Mouse (Mus musculus): ENCODE measurements around the gene Gna13. TPM values are rescaled to one million over a fixed set of nuclear protein-coding genes. Genes with fewer than 3 reads are reported as not detected.
"Not testable (repeated sequence)": the region's sequence is repeated elsewhere in the genome, so short reads cannot be mapped to it uniquely, and the experiment has no call there.

The Gna13 gene
- polyA plus RNA-seq, 1 experiment from 2014 or later, result 21.8 TPM

DNA sequence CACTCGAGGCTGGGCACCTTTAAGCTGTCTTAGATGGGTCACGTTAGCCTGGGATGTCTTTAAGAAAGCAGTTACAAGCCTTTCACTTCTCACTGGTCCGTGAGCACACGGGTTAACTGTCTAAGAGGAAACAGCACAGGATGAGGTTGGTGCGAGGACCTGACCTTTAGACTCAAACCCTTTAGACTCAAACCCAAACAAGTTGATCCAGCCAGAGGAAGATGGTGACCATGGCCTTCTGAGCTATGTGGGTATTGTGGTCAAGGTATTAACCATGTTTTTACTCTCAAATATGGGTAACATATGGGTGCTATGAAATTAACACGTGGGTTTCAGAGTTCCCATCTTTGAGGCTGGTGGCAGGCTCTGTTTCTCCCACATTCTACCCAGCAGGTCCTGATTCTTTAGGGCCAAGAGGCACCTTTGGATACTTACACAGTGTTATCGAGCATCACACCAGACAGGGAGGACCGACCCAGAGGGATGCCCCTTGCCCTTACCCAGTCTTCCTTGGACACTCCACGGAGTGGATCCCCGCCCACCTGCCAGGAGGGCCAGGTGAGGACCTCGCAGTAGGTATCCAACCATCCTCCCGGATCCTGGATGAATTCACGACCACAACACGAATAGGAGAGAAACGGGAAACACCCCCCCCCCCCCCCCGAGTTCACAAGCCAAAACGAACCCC lies 31.8 kb upstream of the Gna13 start:
- 35% methylated on average over 17 of the region's 17 CpGs for WGBS
- DNase-seq (ENCODE audit: low spot score) (no peak), ATAC-seq (ENCODE audit: low FRiP score) (peak; percentile 62)
- Histone ChIP-seq H3K4me2 (replicated peaks) (peak overlapping the region; percentile 41), H3K4me3 (replicated peaks; ENCODE audit: low read length) (no peak overlapping the region), H3K9me3 (ENCODE audit: control insufficient read depth, low read length) (no peaks in the 10 kb centered on the region), H3K4me1 (replicated peaks; ENCODE audit: control insufficient read depth, insufficient read depth, low read length) (0 out of 2 replicates have a peak, but pooled peaks cover 8% of the 10 kb centered on the region), H3K27ac (no peak overlapping the region), H3K27me3 (ENCODE audit: control insufficient read depth, insufficient read depth, low read length) (no peaks in the 10 kb centered on the region), H3K9ac (no peak overlapping the region), H3K36me3 (replicated peaks; ENCODE audit: control insufficient read depth, insufficient read depth) (no peaks in the 10 kb centered on the region)

- DNase-seq (ENCODE audit: low spot score) (peak; percentile 92), ATAC-seq (ENCODE audit: low FRiP score) (peak; percentile 86)
- H3K4me1 ChIP-seq (replicated peaks; ENCODE audit: control insufficient read depth, insufficient read depth, low read length), result 0 out of 2 replicates have a peak, but pooled peaks cover 8% of the 10 kb centered on the region
- H3K36me3 ChIP-seq (replicated peaks; ENCODE audit: control insufficient read depth, insufficient read depth), result no peaks in the 10 kb centered on the region
- H3K4me3 ChIP-seq (replicated peaks; ENCODE audit: low read length), result no peak overlapping the region
- no peaks in the 10 kb centered on the region for H3K27me3 ChIP-seq (ENCODE audit: control insufficient read depth, insufficient read depth, low read length)
- H3K9ac ChIP-seq, result no peak overlapping the region
- no peaks in the 10 kb centered on the region for H3K9me3 ChIP-seq (ENCODE audit: control insufficient read depth, low read length)
- H3K4me2 ChIP-seq (replicated peaks), result peak overlapping the region; percentile 41
- WGBS, result 9% methylated on average over 6 of the region's 6 CpGs
- no peak overlapping the region for H3K27ac ChIP-seq
Observed at GRCm38 (mm10) chr11:109331424-109331824, 31.2 kb upstream of the Gna13 start.

GRCm38 (mm10) chr11:109332722-109333121 lies 29.9 kb upstream of the Gna13 start:
- Histone ChIP-seq H3K4me1 (replicated peaks; ENCODE audit: control insufficient read depth, insufficient read depth, low read length) (no peaks in the 10 kb centered on the region), H3K4me3 (replicated peaks; ENCODE audit: low read length) (no peak overlapping the region), H3K9ac (no peak overlapping the region), H3K36me3 (replicated peaks; ENCODE audit: control insufficient read depth, insufficient read depth) (no peaks in the 10 kb centered on the region), H3K27me3 (ENCODE audit: control insufficient read depth, insufficient read depth, low read length) (no peaks in the 10 kb centered on the region), H3K27ac (no peak overlapping the region), H3K9me3 (ENCODE audit: control insufficient read depth, low read length) (no peaks in the 10 kb centered on the region), H3K4me2 (replicated peaks) (no peak overlapping the region)
- no peak for ATAC-seq (ENCODE audit: low FRiP score)
- no peak for DNase-seq (ENCODE audit: low spot score)
- 82% methylated on average over 6 of the region's 6 CpGs for WGBS

DNA sequence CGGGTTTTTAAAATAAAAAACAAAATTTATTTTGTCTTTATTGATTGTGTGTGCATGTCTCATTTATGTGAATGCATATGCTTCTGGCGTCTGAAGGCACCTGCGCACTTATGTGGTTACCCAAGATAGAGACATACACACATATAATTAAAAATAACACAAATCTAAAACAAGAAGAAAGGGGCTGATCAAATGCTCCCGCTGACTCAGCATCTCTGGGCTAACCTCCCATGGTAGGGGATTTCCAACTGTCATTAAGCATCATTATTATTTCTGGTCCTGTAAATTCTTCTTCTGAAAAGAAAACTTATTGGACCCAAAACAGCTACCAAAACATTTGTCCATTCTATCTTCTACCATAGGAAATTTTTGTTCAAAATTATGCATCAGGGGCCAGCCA lies 27.9 kb upstream of the Gna13 start:
- Histone ChIP-seq H3K27me3 (ENCODE audit: control insufficient read depth, insufficient read depth, low read length) (no peaks in the 10 kb centered on the region), H3K4me1 (replicated peaks; ENCODE audit: control insufficient read depth, insufficient read depth, low read length) (no peaks in the 10 kb centered on the region), H3K9ac (no peak overlapping the region), H3K4me3 (replicated peaks; ENCODE audit: low read length) (no peak overlapping the region), H3K27ac (no peak overlapping the region), H3K36me3 (replicated peaks; ENCODE audit: control insufficient read depth, insufficient read depth) (no peaks in the 10 kb centered on the region), H3K4me2 (replicated peaks) (no peak overlapping the region), H3K9me3 (ENCODE audit: control insufficient read depth, low read length) (no peaks in the 10 kb centered on the region)
- no peak for DNase-seq (ENCODE audit: low spot score)
- no peak for ATAC-seq (ENCODE audit: low FRiP score)
- 94% methylated on average over 4 of the region's 4 CpGs for WGBS

DNA sequence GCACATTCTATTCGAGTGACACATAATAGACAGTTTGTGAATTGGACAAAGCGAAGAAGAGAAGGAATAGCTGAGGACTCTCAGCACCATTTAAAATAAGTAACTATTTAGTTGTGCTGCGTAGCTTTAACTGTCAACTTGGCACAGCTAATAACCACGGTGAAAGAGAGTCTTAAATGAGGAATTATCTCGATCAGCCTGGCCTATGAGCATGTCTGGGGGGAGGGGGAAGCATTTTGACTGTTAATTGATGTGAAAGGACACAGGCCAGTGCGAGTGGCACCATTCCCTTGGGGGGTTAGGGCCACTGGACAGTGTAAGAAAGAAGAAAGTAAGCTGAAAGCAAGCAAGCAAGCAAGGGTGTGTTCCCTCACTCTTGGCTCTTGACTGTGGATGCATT lies 26.7 kb upstream of the Gna13 start:
- no peaks in the 10 kb centered on the region for H3K9me3 ChIP-seq (ENCODE audit: control insufficient read depth, low read length)
- no peak for DNase-seq (ENCODE audit: low spot score)
- ATAC-seq (ENCODE audit: low FRiP score), result no peak
- H3K27ac ChIP-seq, result no peak overlapping the region
- no peaks in the 10 kb centered on the region for H3K27me3 ChIP-seq (ENCODE audit: control insufficient read depth, insufficient read depth, low read length)
- no peak overlapping the region for H3K4me2 ChIP-seq (replicated peaks)
- no peak overlapping the region for H3K9ac ChIP-seq
- H3K4me1 ChIP-seq (replicated peaks; ENCODE audit: control insufficient read depth, insufficient read depth, low read length), result no peaks in the 10 kb centered on the region
- 65% methylated on average over 6 of the region's 6 CpGs for WGBS
- no peaks in the 10 kb centered on the region for H3K36me3 ChIP-seq (replicated peaks; ENCODE audit: control insufficient read depth, insufficient read depth)
- H3K4me3 ChIP-seq (replicated peaks; ENCODE audit: low read length), result no peak overlapping the region

DNA sequence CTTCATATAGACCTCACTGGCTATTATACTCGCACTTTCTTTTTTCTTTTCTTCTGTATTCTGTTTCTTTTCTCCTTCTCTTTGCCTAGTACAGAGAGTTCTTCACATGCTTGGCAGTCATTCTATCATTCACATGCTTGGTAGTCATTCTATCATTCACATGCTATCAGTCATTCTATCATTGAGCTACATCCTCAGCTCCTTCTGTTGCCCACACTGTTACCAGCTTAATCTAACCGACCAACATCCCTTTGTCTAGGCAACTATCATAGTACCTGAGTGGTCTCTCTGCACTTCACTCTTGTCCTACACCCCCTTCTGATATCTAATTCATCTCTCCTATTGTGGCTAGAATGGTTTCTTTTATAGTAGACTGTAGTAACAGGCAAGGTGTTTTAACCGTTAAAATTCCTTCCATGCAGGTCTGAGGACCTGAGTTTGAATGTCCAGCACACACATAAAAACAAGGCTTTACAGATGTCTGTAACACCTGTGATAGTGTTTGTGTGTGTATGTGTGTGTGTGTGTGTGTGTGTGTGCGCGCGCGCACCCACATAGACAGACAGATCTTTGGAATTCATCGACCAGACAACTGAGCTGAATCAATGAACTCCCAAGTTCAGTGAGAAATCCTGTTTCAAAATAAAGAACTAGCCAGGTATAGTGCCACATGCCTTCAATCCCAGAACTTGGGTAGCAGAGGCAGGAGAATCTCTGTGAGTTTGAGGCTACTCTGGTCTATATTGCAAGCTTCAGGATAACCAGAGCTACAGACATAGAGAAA lies 23.3 kb upstream of the Gna13 start:
- no peaks in the 10 kb centered on the region for H3K4me1 ChIP-seq (replicated peaks; ENCODE audit: control insufficient read depth, insufficient read depth, low read length)
- DNase-seq (ENCODE audit: low spot score), result no peak
- no peak overlapping the region for H3K27ac ChIP-seq
- no peak overlapping the region for H3K4me2 ChIP-seq (replicated peaks)
- ATAC-seq (ENCODE audit: low FRiP score), result no peak
- no peak overlapping the region for H3K9ac ChIP-seq
- no peaks in the 10 kb centered on the region for H3K27me3 ChIP-seq (ENCODE audit: control insufficient read depth, insufficient read depth, low read length)
- no peak overlapping the region for H3K4me3 ChIP-seq (replicated peaks; ENCODE audit: low read length)
- 97% methylated on average over 8 of the region's 8 CpGs for WGBS
- no peaks in the 10 kb centered on the region for H3K36me3 ChIP-seq (replicated peaks; ENCODE audit: control insufficient read depth, insufficient read depth)
- no peaks in the 10 kb centered on the region for H3K9me3 ChIP-seq (ENCODE audit: control insufficient read depth, low read length)

DNA sequence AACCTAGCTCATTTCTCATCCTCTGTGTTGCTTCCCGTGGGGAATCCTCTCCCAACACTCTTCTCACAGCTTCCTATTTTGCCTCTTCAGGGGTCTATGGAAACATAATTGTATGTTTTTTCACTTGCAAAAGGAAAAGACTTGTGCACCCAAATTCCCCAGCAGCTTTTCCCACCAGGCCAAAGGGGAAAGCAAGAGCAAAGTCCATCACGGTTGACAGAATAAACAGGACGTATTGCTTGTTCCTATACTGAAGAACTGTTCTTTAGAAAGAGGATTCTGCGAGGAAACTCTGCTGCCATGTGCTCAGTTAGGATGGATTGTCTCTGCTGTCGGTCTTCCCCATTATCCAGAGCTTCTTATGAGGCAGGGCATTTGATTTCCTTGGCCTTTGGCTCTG lies 22.1 kb upstream of the Gna13 start:
- no peak for DNase-seq (ENCODE audit: low spot score)
- no peaks in the 10 kb centered on the region for H3K27me3 ChIP-seq (ENCODE audit: control insufficient read depth, insufficient read depth, low read length)
- no peak overlapping the region for H3K4me2 ChIP-seq (replicated peaks)
- no peaks in the 10 kb centered on the region for H3K4me1 ChIP-seq (replicated peaks; ENCODE audit: control insufficient read depth, insufficient read depth, low read length)
- 82% methylated on average over 5 of the region's 5 CpGs for whole genome bisulfite sequencing
- no peaks in the 10 kb centered on the region for H3K9me3 ChIP-seq (ENCODE audit: control insufficient read depth, low read length)
- no peak overlapping the region for H3K27ac ChIP-seq
- ATAC-seq (ENCODE audit: low FRiP score), result no peak
- no peaks in the 10 kb centered on the region for H3K36me3 ChIP-seq (replicated peaks; ENCODE audit: control insufficient read depth, insufficient read depth)
- H3K9ac ChIP-seq, result no peak overlapping the region
- H3K4me3 ChIP-seq (replicated peaks; ENCODE audit: low read length), result no peak overlapping the region

- 88% methylated on average over 3 of the region's 4 CpGs for WGBS
- not testable (repeated sequence) for DNase-seq (ENCODE audit: low spot score); H3K4me1 ChIP-seq (replicated peaks; ENCODE audit: control insufficient read depth, insufficient read depth, low read length); H3K9me3 ChIP-seq (ENCODE audit: control insufficient read depth, low read length); H3K36me3 ChIP-seq (replicated peaks; ENCODE audit: control insufficient read depth, insufficient read depth); H3K4me3 ChIP-seq (replicated peaks; ENCODE audit: low read length); H3K27me3 ChIP-seq (ENCODE audit: control insufficient read depth, insufficient read depth, low read length); H3K27ac ChIP-seq; ATAC-seq (ENCODE audit: low FRiP score); H3K9ac ChIP-seq; H3K4me2 ChIP-seq (replicated peaks)
Observed at GRCm38 (mm10) chr11:109342666-109343065, 20.0 kb upstream of the Gna13 start.

DNA sequence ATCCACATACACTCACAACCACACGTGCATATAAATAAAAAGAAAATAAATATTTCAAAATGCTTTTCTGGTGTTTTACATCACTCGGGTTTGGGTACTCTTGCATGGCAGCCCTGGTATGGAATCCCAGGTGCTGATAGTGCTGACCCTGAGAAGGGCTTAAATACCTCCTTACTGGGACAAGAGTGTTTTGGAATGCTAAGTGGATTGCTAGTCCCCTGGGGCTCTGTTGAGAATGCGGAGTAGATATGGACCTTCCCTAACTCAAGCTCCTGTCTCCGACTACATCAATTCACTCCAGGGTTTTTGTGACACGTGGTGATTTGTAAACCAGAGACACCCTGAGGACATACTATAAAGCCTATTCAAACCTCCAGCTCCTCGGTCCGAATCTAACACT lies 19.1 kb upstream of the Gna13 start:
- H3K36me3 ChIP-seq (replicated peaks; ENCODE audit: control insufficient read depth, insufficient read depth), result no peaks in the 10 kb centered on the region
- WGBS, result 26% methylated on average over 7 of the region's 7 CpGs
- DNase-seq (ENCODE audit: low spot score), result no peak
- ATAC-seq (ENCODE audit: low FRiP score), result no peak
- no peak overlapping the region for H3K4me3 ChIP-seq (replicated peaks; ENCODE audit: low read length)
- no peak overlapping the region for H3K27ac ChIP-seq
- no peaks in the 10 kb centered on the region for H3K27me3 ChIP-seq (ENCODE audit: control insufficient read depth, insufficient read depth, low read length)
- no peak overlapping the region for H3K9ac ChIP-seq
- no peaks in the 10 kb centered on the region for H3K9me3 ChIP-seq (ENCODE audit: control insufficient read depth, low read length)
- H3K4me1 ChIP-seq (replicated peaks; ENCODE audit: control insufficient read depth, insufficient read depth, low read length), result no peaks in the 10 kb centered on the region; the same call in 1 of the 2 replicates
- H3K4me2 ChIP-seq (replicated peaks), result no peak overlapping the region
